Mouse (Mus musculus) intestine, postnatal 0 days (tissue): ENCODE measurements at regions not wholly inside any gene's neighbourhood (a gene's known extent, or its start where the extent isn't known, plus 50 kb on each side); places are given as distances from the start of the nearest gene placed in this dataset.
A peak's percentile ranks its signal among the peaks of the same experiment; 100 is the strongest.

ENCODE experiments used
- ATAC-seq: fragments of 200-750 bp; cut with Nextera tagmentation; 2 replicates; pipeline ENCODE4 v1.8.0; 2017; ENCODE audit warnings: mild to moderate bottlenecking, moderate TSS enrichment, moderate library complexity
- H3K27ac ChIP-seq: fragments of 300-500 bp; sonication (generic); 2 replicates; pipeline ENCODE4 v1.5.1; 2014; ENCODE audit warnings: mild to moderate bottlenecking, low read depth, low read length, moderate library complexity
- H3K27me3 ChIP-seq: fragments of 300-500 bp; sonication (generic); replicated peaks from 2 replicates; pipeline ENCODE4 v1.6.1; 2014; ENCODE audit warnings: low read length, mixed read lengths; ENCODE audit not compliant: control insufficient read depth, insufficient read depth
- H3K36me3 ChIP-seq: fragments of 300-500 bp; sonication (generic); 2 replicates; pipeline ENCODE4 v1.6.1; 2014; ENCODE audit warnings: mild to moderate bottlenecking, moderate library complexity; ENCODE audit not compliant: control insufficient read depth, insufficient read depth
- H3K4me1 ChIP-seq: fragments of 300-500 bp; sonication (generic); replicated peaks from 2 replicates; pipeline ENCODE4 v1.6.1; 2014; ENCODE audit warnings: antibody characterized with exemption, low read length, mixed read lengths; ENCODE audit not compliant: control insufficient read depth, insufficient read depth
- H3K4me2 ChIP-seq: fragments of 300-500 bp; sonication (generic); replicated peaks from 2 replicates; pipeline ENCODE4 v1.6.1; 2014; ENCODE audit warnings: low read depth, mild to moderate bottlenecking, moderate library complexity
- H3K4me3 ChIP-seq: fragments of 300-500 bp; sonication (generic); 2 replicates; pipeline ENCODE4 v1.5.1; 2014; ENCODE audit warnings: low read depth, low read length
- H3K9ac ChIP-seq: fragments of 300-500 bp; sonication (generic); 2 replicates; pipeline ENCODE4 v1.6.1; 2014; ENCODE audit warnings: mild to moderate bottlenecking, low read depth, low read length
- H3K9me3 ChIP-seq: fragments of 300-500 bp; sonication (generic); 2 replicates; pipeline ENCODE4 v1.6.1; 2016; ENCODE audit warnings: mixed run types; ENCODE audit not compliant: control insufficient read depth
- CTCF ChIP-seq: sonication (generic); IDR thresholded peaks from 2 replicates; pipeline ENCODE4 v1.5.1; 2016; ENCODE audit warnings: low read depth, mild to moderate bottlenecking, control low read depth, antibody characterized with exemption, moderate library complexity
- WGBS: fragments of 180-500 bp; shearing (Covaris S2); extraction: QIAGEN DNeasy Blood & Tissue Kit; methylation state at CpG from one replicate; pipeline ENCODE4 v1.1.7; 2014; 5-methylcytosine and 5-hydroxymethylcytosine counted together

DNA sequence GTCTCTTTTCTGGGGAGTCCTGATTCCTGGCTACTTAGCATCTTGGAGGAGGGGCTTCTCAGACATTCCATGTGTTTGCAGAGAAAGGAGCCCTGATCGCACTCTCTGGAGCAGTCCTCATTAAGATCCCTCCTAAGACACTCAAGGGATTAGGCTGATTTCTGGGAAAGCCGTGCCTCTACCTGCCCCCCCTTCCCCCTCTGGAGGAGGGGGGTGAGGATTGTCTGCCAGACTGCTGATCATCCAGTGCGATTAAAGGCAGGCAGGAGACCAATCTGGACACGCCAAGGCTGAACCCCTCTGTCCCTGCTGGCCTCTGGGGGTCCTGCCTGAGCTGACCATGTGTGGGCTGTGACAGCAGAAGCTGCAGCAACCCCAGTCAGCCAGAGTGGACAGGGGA lies 65.4 kb downstream of the Vegfa start:
- Histone ChIP-seq H3K27ac (no peak overlapping the region), H3K36me3 (no peaks in the 10 kb centered on the region), H3K9me3 (no peaks in the 10 kb centered on the region), H3K4me1 (0 out of 2 replicates have a peak, but pooled peaks cover 9% of the 10 kb centered on the region), H3K9ac (no peak overlapping the region), H3K4me2 (no peak overlapping the region), H3K4me3 (no peak overlapping the region), H3K27me3 (no peaks in the 10 kb centered on the region)
- 70% methylated on average over 4 of the region's 4 CpGs for WGBS
- ATAC-seq: no peak
- TF ChIP-seq CTCF: no peak

- peak overlapping the region; percentile 9; the same call in 1 of the 2 replicates for H3K27ac ChIP-seq
- peak; percentile 75 for ATAC-seq
These were observed 68.1 kb downstream of the Vegfa start for GRCm38 (mm10) chr17:45964031-45964430.

GRCm38 (mm10) chr17:45963332-45963731 lies 68.8 kb downstream of the Vegfa start:
- Histone ChIP-seq H3K4me2 (no peak overlapping the region), H3K4me1 (0 out of 2 replicates have a peak, but pooled peaks cover 3% of the 10 kb centered on the region), H3K9ac (no peak overlapping the region), H3K9me3 (no peaks in the 10 kb centered on the region), H3K4me3 (no peak overlapping the region), H3K27ac (no peak overlapping the region), H3K27me3 (no peaks in the 10 kb centered on the region), H3K36me3 (no peaks in the 10 kb centered on the region)
- no peak for TF ChIP-seq CTCF
- 56% methylated on average over 3 of the region's 3 CpGs for WGBS
- ATAC-seq: no peak

More at GRCm38 (mm10) chr17:45964031-45964430, 68.1 kb downstream of the Vegfa start:
- 0 out of 2 replicates have a peak, but pooled peaks cover 3% of the 10 kb centered on the region for H3K4me1 ChIP-seq
- H3K4me3 ChIP-seq: no peak overlapping the region
- H3K36me3 ChIP-seq: no peaks in the 10 kb centered on the region
- no peaks in the 10 kb centered on the region for H3K27me3 ChIP-seq
- H3K4me2 ChIP-seq: no peak overlapping the region
- no peak overlapping the region for H3K9ac ChIP-seq
- no peaks in the 10 kb centered on the region for H3K9me3 ChIP-seq
- TF ChIP-seq CTCF: no peak

DNA sequence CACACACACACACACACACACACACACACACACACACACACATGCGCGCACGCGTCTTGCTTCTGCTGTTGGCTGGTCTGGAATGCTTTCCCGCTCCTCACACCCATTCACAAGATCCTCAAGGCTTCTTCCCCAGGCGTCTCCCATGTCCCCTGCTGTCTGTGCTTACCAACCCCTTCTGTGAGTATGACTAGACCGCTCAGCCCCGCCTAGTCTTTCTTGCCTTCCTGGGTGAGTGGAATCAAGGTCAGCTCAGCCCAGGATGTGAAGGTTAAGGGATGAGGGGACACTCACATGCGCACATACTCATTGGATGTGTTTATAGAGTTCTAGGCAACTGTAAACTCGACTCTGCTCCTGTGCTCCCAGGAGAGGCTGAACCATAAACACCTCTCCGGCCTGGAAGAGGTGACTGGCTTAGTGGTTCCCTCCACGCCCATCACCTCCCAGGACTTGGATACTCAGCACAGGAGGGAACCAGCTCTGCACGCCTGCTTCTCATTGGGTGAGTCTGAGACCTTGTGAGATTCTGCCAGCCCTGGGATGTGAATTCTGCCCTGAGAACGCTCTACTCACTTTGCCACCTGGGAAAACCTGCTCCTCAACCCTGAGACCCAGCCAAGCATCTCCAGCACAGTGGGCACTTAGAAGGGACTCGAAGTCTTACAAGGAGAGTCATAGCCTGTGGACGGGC lies 70.4 kb downstream of the Vegfa start:
- no peak overlapping the region for H3K27ac ChIP-seq

DNA sequence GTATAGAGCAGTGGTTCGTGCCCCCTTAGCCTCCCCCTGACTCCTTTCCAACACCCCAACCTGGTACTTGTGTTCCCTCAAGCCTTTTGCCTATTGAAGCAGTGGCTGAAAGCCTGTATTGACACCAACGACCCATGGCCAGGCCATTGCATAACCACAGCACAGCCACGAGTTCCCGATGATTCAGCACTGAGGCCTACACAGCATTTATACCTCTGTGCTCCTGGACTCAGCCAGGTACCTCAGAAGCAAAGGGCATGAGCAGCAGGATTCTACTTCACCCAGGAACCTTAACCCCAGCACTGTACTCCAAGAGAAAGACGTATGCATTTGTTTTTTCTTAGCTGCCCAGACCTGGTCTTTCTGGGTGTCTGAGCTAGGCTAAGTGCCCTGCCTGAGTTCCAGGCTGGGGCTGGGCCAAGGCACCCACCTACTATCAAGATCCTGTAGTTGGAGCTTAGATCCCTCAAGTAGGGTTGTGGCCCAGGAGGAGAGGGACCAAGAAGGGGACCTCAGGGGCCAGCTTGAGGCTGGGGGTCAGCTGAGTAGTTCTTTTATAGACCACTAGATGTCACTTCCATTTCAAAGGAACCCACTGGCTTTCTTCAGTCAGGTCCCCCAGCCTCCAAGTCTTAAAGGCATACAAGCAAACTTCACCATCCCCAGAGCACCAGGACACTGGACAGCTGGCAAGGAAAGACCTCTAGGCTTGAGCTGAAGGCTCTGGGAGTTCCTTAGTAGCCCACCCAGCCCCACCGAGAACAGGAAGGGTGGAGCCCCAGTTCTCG lies 73.9 kb downstream of the Vegfa start:
- Histone ChIP-seq H3K9ac (peak overlapping the region; percentile 40; the same call in 1 of the 2 replicates), H3K4me1 (no peaks in the 10 kb centered on the region), H3K9me3 (no peaks in the 10 kb centered on the region), H3K27me3 (no peaks in the 10 kb centered on the region), H3K4me2 (no peak overlapping the region), H3K4me3 (no peak overlapping the region), H3K36me3 (no peaks in the 10 kb centered on the region), H3K27ac (peak overlapping the region; percentile 92)
- 59% methylated on average over 7 of the region's 7 CpGs for WGBS
- ATAC-seq: peak; percentile 84
- peak; percentile 60 for TF ChIP-seq CTCF

More for the DNA sequence above, 70.4 kb downstream of the Vegfa start:
- Histone ChIP-seq H3K36me3 (no peaks in the 10 kb centered on the region), H3K4me2 (no peak overlapping the region), H3K4me1 (0 out of 2 replicates have a peak, but pooled peaks cover 3% of the 10 kb centered on the region), H3K9ac (no peak overlapping the region), H3K27me3 (no peaks in the 10 kb centered on the region), H3K9me3 (no peaks in the 10 kb centered on the region), H3K4me3 (no peak overlapping the region)
- TF ChIP-seq CTCF: no peak
- no peak for ATAC-seq
- 71% methylated on average over 16 of the region's 16 CpGs for WGBS

DNA sequence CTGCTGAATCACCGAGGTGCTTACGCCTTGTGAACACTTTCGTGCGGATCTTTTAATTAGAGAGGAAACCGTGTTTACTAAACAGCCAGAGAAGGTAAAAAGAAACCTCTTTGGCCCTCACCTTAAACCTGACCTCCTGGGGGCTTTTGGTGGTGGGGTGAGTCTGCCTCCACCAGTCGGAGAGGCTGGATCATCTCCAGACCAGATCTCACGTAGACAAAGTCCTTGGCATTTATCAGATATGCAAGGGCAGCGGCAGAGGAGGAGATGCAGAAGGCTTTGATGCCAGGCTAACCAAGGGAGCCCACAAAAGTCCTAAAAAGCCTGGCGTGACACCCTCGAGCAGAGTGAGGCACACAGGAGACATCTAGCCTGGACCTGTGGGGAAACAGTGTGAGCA lies 76.7 kb downstream of the Vegfa start:
- Histone ChIP-seq H3K27ac (no peak overlapping the region), H3K9me3 (no peaks in the 10 kb centered on the region), H3K4me2 (no peak overlapping the region), H3K4me3 (no peak overlapping the region), H3K9ac (no peak overlapping the region), H3K27me3 (no peaks in the 10 kb centered on the region), H3K36me3 (no peaks in the 10 kb centered on the region), H3K4me1 (no peaks in the 10 kb centered on the region)
- no peak for ATAC-seq
- 63% methylated on average over 10 of the region's 10 CpGs for WGBS
- no peak for TF ChIP-seq CTCF
